Mouse (Mus musculus) central nervous system, embryonic 18 days (tissue): Measurements from ENCODE around the gene Anapc1. TPM values are rescaled to one million over a fixed set of nuclear protein-coding genes. Genes with fewer than 3 reads are reported as not detected.

Experiments used
- polyA plus RNA-seq: library from polyadenylated mRNA; depleted of rRNA; stranded (reverse); fragments of >200 nt; gene quantifications from 2 replicates; pipeline ENCODE4 v1.2.3, GENCODE M21; 2012; rRNA removed

Anapc1 gene
- 48.4 and 49.3 TPM in 2 replicates for polyA plus RNA-seq

DNA sequence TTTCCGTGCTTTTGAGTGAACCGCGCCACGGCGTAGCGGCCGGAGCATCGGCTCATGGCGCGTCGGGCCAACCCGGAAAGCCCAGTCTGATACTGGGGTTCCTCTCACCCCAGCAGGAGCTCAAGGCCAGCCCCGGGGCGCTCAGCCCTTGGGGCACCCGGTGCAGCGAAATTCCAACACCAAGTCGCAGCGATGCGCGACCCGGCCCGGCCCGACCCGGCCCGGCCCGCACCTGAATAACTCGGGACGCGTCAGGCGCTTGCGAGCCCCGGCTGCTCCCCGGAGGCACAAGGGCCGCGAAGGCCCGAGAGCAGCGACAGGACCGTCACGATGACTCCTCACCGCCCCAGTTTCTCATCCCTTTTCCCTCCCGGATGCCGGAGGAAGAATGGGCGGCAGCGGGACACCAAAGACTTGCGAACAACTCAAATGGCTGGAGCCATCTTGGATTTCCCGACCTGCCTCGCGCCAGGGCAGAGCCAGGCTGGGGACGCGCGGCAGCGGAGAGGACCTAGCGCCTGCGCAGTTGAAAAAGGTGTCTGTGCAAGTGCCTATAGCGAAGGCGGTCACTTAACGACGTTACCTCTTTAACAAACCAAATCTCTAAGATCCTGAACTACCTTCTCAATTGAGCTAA lies at the start of gene Anapc1:
Gene Anapc1 (minus strand): TSS at position 471 of the 637 bp plus-strand sequence.

DNA sequence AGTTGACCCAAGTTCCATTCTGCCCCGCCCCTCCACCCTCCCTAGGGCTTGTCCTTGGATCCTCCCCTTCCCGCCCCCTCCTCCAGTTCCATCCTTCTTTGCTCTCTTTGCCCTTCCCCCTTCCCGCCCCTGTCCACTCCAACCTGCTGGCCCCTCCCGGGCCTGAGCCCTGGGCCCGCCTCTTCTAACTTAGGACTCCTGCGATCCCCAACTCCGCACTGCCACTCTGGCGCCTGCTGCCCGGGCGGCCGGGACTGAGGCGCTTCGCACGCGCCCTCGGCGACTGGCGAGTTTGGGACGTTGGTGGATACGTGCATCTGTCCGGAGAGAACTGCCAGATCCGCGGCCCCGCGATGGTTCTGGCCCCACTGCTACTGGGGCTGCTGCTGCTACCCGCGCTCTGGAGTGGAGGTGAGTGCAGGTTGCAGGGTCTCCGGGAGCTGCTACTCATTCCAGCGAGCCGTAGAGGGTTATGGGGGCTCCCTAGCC lies 11.5 kb upstream of the Anapc1 start, which contains the start of gene Mertk:
Gene Mertk (plus strand): TSS at position 264 of the 489 bp plus-strand sequence.

DNA sequence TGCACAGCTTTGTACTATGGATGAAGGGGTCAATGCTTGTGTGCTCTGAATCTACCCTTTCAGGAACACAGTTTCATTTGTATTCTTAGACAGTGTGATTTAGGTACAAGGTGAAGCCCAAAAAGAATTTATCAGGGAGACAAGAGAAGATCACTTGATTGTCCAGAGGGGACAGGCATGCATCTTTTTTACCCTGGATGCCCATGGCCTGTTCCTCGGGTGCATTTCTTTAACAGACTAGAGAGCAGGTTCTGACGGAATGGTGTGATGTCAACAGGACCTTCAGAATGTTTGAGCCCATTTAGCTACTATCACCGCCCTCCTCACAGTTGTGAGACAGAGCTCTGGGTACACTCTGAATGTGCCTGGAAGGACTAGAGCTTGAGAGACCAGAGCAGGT lies 96.3 kb downstream of the Anapc1 start, which contains the start of gene Spdye4c:
Gene Spdye4c (plus strand): TSS at position 301 of the 400 bp plus-strand sequence.

Other genes with a start within 250 kb of the Anapc1 start
- not detected in 2 replicates for gene Spdye4c, start 96.2 kb downstream of the Anapc1 start, polyA plus RNA-seq
- 1.3 and 1.8 TPM in 2 replicates for gene Mertk, start 11.6 kb upstream of the Anapc1 start, polyA plus RNA-seq
- gene Tmem87b, start 130.7 kb upstream of the Anapc1 start, polyA plus RNA-seq, result 29.8 and 30.6 TPM in 2 replicates
- 2.0 and 2.2 TPM in 2 replicates for gene Fbln7, start 175.6 kb upstream of the Anapc1 start, polyA plus RNA-seq